Mouse (Mus musculus): Measurements from ENCODE around the gene Rev3l. TPM values are rescaled to one million over a fixed set of nuclear protein-coding genes. Genes with fewer than 3 reads are reported as not detected.

Rev3l gene
- polyA plus RNA-seq (2016; fragmentation: Nextera tagmentation; extraction: Ambion mirVana), result 11.3 and 11.9 TPM in 2 replicates

DNA sequence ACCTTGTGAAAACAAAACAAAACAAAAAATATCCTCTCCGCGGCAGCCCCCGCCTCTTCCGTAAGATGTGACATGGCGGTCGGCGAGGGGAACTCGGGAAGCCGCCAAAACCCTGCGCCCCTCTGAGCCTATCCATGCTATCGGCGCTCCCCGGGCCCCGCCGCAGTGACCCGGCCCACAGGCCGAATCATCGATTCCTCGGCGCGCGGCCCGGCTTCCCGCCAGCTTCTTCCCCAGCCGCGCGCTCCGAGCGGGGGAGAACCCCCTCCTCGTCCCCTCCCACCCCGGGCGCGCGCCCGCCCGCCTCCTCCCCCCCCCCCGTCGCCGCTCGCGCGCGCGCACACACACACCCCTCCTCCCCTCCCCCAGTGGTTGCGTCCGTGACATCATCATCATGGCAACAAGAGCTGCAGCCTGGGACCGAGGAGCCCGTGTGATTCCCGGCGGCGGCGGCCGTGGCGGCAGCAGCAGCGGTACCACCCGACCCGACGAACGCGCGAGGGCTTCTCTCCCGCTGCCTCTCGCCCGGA is at the start of gene Rev3l:
Rev3l (plus strand) TSS at position 383 of the 530 bp plus-strand sequence.
- DNase-seq (ENCODE audit: low spot score), result peak; percentile 97
- WGBS, result under 1% methylated on average over 40 of the region's 64 CpGs
- H3K27ac ChIP-seq, result peak within 1 kb of the TSS; percentile 98
- H3K27me3 ChIP-seq (ENCODE audit: low read depth, poor library complexity, severe bottlenecking), result no peaks in the 10 kb centered on the region
- peaks cover 15% of the 10 kb centered on the region for H3K4me1 ChIP-seq
- peak within 1 kb of the TSS; percentile 88 for H3K4me3 ChIP-seq
- peaks cover 6% of the 10 kb centered on the region for H3K36me3 ChIP-seq
- no peaks in the 10 kb centered on the region for H3K9me3 ChIP-seq (replicated peaks)

DNA sequence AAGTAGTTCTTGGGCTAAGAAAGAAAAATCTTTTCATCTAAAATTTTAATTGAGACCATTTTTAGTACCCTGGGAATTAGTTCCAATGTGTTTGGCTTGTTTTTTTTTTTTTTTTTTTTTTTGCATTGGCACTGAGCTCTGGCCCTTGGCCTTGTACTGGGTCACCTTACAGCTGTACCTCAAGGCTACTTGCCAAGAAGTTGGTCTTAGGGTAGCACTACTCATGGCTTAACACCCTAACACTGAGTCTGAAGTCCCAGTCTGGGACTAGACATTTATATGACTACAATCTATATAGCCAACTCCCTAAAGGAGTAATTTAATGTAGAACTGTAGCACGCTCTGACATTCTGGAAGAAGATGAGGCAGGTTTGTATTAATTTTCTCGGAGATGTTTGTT is 49.4 kb upstream of the Rev3l start:
- Histone ChIP-seq H3K27ac (no peak overlapping the region), H3K9me3 (replicated peaks) (no peaks in the 10 kb centered on the region), H3K27me3 (ENCODE audit: low read depth, poor library complexity, severe bottlenecking) (no peaks in the 10 kb centered on the region), H3K4me1 (no peaks in the 10 kb centered on the region), H3K36me3 (no peaks in the 10 kb centered on the region), H3K4me3 (no peak overlapping the region)
- WGBS, result 83% methylated on average over 2 of the region's 2 CpGs
- no peak for DNase-seq (ENCODE audit: low spot score)

DNA sequence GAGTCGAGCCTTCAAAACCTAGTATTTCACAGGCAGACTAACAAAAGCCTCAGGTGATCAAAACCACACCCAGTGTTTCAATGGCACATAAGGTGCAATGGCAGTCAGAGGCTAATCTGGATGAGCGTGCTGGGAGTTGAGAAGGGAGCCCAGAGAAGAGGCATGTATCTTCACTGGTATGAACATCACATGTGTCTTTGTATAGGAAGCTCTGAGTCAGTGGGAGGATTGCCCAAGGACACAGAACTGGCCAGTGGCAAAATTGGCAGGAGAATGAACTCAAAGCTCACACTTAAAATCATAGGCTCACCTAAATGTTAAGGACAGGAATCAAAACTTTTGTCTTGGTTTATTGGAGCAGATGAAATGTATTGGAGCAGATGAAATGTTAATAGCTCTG is 48.4 kb upstream of the Rev3l start:
- Histone ChIP-seq H3K4me1 (peaks cover 5% of the 10 kb centered on the region), H3K27me3 (ENCODE audit: low read depth, poor library complexity, severe bottlenecking) (no peaks in the 10 kb centered on the region), H3K36me3 (no peaks in the 10 kb centered on the region), H3K9me3 (replicated peaks) (no peaks in the 10 kb centered on the region), H3K4me3 (no peak overlapping the region), H3K27ac (no peak overlapping the region)
- no peak for DNase-seq (ENCODE audit: low spot score)
- 91% methylated on average over 2 of the region's 2 CpGs for WGBS

DNA sequence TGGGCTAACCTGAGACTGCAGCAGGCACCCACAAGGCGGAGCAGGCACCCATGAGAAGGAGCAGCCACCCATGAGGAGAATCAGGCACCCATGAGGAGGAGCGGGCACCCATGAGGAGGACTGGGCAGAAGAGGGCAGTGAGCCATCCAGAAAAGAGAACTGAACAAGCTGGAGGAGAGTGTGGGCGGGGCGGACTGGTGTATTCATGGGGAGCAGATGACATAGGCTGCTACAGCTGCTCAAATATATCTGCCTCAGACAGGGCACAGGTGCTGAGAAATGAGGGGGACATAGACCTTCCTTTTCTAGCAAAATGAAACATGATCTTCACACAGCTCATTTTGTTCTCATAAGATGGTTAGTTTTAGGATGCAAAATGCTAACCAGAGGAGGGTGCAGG is 45.1 kb upstream of the Rev3l start:
- Histone ChIP-seq H3K27me3 (ENCODE audit: low read depth, poor library complexity, severe bottlenecking) (no peaks in the 10 kb centered on the region), H3K27ac (no peak overlapping the region), H3K4me1 (peaks cover 18% of the 10 kb centered on the region), H3K9me3 (replicated peaks) (no peaks in the 10 kb centered on the region), H3K36me3 (no peaks in the 10 kb centered on the region), H3K4me3 (no peak overlapping the region)
- 95% methylated on average over 4 of the region's 4 CpGs for WGBS
- no peak for DNase-seq (ENCODE audit: low spot score)

DNA sequence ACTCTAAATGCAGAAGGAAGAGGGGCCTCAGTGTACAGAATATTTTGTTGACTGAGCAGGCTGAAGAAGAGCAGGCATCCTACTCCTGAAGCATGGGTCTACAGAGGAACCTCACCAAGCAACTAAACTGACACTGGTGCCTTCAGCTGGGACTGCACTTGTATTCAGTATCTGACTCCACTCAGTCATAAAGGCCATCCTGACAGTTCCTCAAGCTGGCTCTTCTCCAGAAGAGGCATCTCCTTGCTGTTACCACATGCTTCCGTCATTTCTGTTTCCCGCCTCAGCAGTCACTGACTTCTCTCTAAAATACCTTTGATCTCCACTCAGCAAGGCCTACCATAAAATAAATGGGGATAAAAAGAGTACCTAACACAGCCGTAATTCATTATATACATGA is 44.1 kb upstream of the Rev3l start:
- H3K4me3 ChIP-seq, result no peak overlapping the region
- 66% methylated on average over 3 of the region's 3 CpGs for WGBS
- H3K36me3 ChIP-seq, result no peaks in the 10 kb centered on the region
- no peaks in the 10 kb centered on the region for H3K27me3 ChIP-seq (ENCODE audit: low read depth, poor library complexity, severe bottlenecking)
- H3K27ac ChIP-seq, result no peak overlapping the region
- DNase-seq (ENCODE audit: low spot score), result no peak
- no peaks in the 10 kb centered on the region for H3K9me3 ChIP-seq (replicated peaks)
- H3K4me1 ChIP-seq, result peaks cover 18% of the 10 kb centered on the region

DNA sequence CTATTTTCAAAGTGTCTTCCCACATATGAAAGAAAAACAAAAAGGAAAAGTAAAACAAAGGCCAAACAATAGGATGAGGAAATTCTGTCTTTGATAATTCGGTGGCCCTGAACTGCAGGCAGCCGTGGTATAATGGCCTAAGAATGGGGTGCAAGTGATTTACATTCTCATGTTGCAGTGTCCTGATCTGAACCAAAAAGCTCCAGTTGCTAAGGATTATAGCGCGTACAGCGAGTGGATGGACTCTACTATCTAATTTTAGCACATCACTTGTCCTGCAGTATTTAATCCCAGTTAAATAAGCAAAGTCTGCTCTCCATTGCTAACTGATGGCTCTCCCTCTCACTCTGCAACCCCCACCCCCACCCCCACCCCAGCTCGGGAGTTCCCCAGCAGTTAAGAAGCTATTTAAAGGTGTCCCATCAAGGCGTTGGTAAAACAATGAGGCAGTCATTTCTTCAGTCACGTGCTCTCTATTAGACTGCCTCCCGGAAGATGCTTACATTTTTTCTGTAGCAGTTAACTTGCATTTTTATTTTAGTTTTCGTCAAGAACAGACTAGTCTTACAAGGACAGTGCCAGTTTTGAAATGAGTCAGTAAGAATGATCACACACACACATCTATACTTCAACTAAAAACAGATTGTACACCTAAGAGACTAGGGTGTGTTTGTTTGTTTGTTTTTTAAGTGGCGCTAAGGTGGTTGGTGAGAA is 40.4 kb upstream of the Rev3l start:
- 72% methylated on average over 11 of the region's 11 CpGs for WGBS
- Histone ChIP-seq H3K27me3 (ENCODE audit: low read depth, poor library complexity, severe bottlenecking) (no peaks in the 10 kb centered on the region), H3K4me3 (no peak overlapping the region), H3K27ac (no peak overlapping the region), H3K36me3 (no peaks in the 10 kb centered on the region), H3K4me1 (peaks cover 18% of the 10 kb centered on the region), H3K9me3 (replicated peaks) (no peaks in the 10 kb centered on the region)
- no peak for DNase-seq (ENCODE audit: low spot score)

- H3K27me3 ChIP-seq (ENCODE audit: low read depth, poor library complexity, severe bottlenecking), result no peaks in the 10 kb centered on the region
- H3K4me3 ChIP-seq, result no peak overlapping the region
- DNase-seq (ENCODE audit: low spot score), result no peak
- no peaks in the 10 kb centered on the region for H3K9me3 ChIP-seq (replicated peaks)
- H3K27ac ChIP-seq, result no peak overlapping the region
- H3K4me1 ChIP-seq, result peaks cover 18% of the 10 kb centered on the region
- H3K36me3 ChIP-seq, result no peaks in the 10 kb centered on the region
- 82% methylated on average over 2 of the region's 2 CpGs for WGBS
Observed at GRCm38 (mm10) chr10:39692152-39692551, 39.8 kb upstream of the Rev3l start.

- Histone ChIP-seq H3K27ac (no peak overlapping the region), H3K9me3 (replicated peaks) (no peaks in the 10 kb centered on the region), H3K4me1 (peaks cover 12% of the 10 kb centered on the region), H3K36me3 (peaks cover 6% of the 10 kb centered on the region; the same call in 1 of the 2 replicates), H3K27me3 (ENCODE audit: low read depth, poor library complexity, severe bottlenecking) (no peaks in the 10 kb centered on the region), H3K4me3 (no peak overlapping the region)
- peak; percentile 50 for DNase-seq (ENCODE audit: low spot score)
- WGBS, result 19% methylated on average over 2 of the region's 2 CpGs
Observed at GRCm38 (mm10) chr10:39707717-39708510, 24.0 kb upstream of the Rev3l start.

DNA sequence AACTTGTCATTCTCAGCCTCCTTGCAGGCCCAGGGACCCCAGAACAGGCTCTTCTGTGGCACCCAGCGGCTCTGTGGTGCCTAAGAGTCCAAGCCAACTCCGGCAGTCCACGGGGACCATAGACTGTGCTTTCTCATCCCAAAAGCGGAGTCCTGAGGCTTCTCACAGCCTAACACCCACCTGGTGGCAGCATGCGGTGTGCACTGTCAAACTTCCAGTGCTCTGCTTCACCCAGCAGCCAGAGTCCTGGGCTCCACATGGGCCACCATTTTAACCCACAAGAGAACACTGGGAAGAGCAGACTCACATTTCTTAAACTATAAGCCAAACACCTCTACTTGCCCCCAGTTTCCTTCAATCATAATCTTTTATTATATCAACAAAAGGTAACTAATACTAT is 15.0 kb upstream of the Rev3l start:
- Histone ChIP-seq H3K27me3 (ENCODE audit: low read depth, poor library complexity, severe bottlenecking) (no peaks in the 10 kb centered on the region), H3K9me3 (replicated peaks) (no peaks in the 10 kb centered on the region), H3K36me3 (peaks cover 3% of the 10 kb centered on the region; the same call in 1 of the 2 replicates), H3K27ac (no peak overlapping the region), H3K4me3 (no peak overlapping the region), H3K4me1 (0 out of 2 replicates have a peak, but pooled peaks cover 4% of the 10 kb centered on the region)
- no peak for DNase-seq (ENCODE audit: low spot score)
- WGBS, result 81% methylated on average over 5 of the region's 5 CpGs

DNA sequence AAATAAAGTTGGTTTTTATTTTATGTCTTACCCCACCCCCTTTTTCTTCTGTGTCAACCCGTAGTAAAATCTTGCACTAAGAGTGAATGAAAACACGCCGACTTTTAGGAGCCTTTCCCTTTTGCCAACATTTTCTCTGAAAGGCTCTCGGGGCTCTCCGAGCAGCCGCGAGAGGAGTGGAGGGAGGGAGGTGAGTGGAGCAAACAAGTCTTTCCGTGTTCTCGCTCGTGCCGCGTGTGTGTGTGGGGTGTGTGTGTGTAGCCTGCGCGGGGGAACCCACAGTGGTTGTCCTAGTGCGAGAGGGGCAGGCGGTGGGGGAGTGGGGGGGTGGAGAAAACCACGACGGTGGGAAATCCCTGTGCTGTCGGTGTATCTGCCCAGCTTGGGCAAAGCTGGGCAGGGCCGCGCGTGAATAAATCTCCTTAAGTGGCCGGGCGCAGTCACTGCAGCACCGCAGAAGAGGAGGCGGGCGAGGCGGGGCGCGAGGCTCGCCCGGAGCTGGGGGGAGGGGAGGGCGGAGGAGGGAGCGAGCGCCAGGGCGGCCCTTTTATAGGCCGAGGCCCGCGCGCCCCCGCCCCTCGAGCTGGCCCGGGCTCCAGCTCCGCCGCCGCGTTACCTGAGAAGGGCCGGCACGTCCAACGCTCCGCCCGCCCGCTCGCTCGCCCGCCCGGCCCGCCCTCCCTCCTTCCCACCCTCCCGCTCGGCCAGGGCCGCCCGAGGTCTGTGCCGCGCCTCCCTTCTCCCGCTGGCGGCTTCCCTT is 762 bp upstream of the Rev3l start:
- Histone ChIP-seq H3K9me3 (replicated peaks) (no peaks in the 10 kb centered on the region), H3K27me3 (ENCODE audit: low read depth, poor library complexity, severe bottlenecking) (no peaks in the 10 kb centered on the region), H3K4me1 (peaks cover 15% of the 10 kb centered on the region), H3K36me3 (peaks cover 6% of the 10 kb centered on the region), H3K27ac (peak overlapping the region; percentile 98), H3K4me3 (peak overlapping the region; percentile 88)
- under 1% methylated on average over 39 of the region's 66 CpGs for WGBS
- DNase-seq (ENCODE audit: low spot score), result peak; percentile 93

- no peaks in the 10 kb centered on the region for H3K9me3 ChIP-seq (replicated peaks)
- no peaks in the 10 kb centered on the region for H3K27me3 ChIP-seq (ENCODE audit: low read depth, poor library complexity, severe bottlenecking)
- H3K36me3 ChIP-seq, result peaks cover 6% of the 10 kb centered on the region
- peak overlapping the region; percentile 88 for H3K4me3 ChIP-seq
- H3K4me1 ChIP-seq, result peaks cover 15% of the 10 kb centered on the region
- H3K27ac ChIP-seq, result peak overlapping the region; percentile 98
- WGBS, result under 1% methylated on average over 104 of the region's 105 CpGs
- peak; percentile 84 for DNase-seq (ENCODE audit: low spot score)
Observed at GRCm38 (mm10) chr10:39732266-39733100, 565 bp downstream of the Rev3l start.

GRCm38 (mm10) chr10:39733101-39733399 is 1.1 kb downstream of the Rev3l start:
- H3K27me3 ChIP-seq (ENCODE audit: low read depth, poor library complexity, severe bottlenecking), result no peaks in the 10 kb centered on the region

More at GRCm38 (mm10) chr10:39733101-39733399, 1.1 kb downstream of the Rev3l start:
- DNase-seq (ENCODE audit: low spot score), result no peak
- WGBS, result 0% methylated on average over 9 of the region's 9 CpGs
- H3K27ac ChIP-seq, result peak overlapping the region; percentile 98
- peaks cover 15% of the 10 kb centered on the region for H3K4me1 ChIP-seq
- no peaks in the 10 kb centered on the region for H3K9me3 ChIP-seq (replicated peaks)
- H3K4me3 ChIP-seq, result peak overlapping the region; percentile 88
- H3K36me3 ChIP-seq, result peaks cover 6% of the 10 kb centered on the region

Data from limb, embryonic 10.5 days (tissue).